Mouse (Mus musculus) midbrain, embryonic 11.5 days (tissue): ENCODE measurements at regions not wholly inside any gene's neighbourhood (a gene's known extent, or its start where the extent isn't known, plus 50 kb on each side); places are given as distances from the start of the nearest gene placed in this dataset.
A peak's percentile ranks its signal among the peaks of the same experiment; 100 is the strongest.

Source experiments
- ATAC-seq: fragments of 200-750 bp; cut with Nextera tagmentation; 2 replicates; pipeline ENCODE4 v1.8.0; 2017; ENCODE audit warnings: moderate TSS enrichment, moderate library complexity; ENCODE audit not compliant: low FRiP score
- DNase-seq: peaks from one replicate; pipeline ENCODE4 v3.0.0; 2015; ENCODE audit warnings: low spot score; ENCODE audit errors: missing footprints
- H3K27ac ChIP-seq: fragments of 300-500 bp; sonication (generic); 2 replicates; pipeline ENCODE4 v1.5.1; 2014; ENCODE audit warnings: low read depth, low read length
- H3K27me3 ChIP-seq: fragments of 300-500 bp; sonication (generic); 2 replicates; pipeline ENCODE4 v1.6.1; 2014; ENCODE audit warnings: mild to moderate bottlenecking, low read length, moderate library complexity, mixed read lengths; ENCODE audit not compliant: control insufficient read depth, insufficient read depth
- H3K36me3 ChIP-seq: fragments of 300-500 bp; sonication (generic); 2 replicates; pipeline ENCODE4 v1.6.1; 2014; ENCODE audit warnings: mild to moderate bottlenecking, low read length, moderate library complexity, mixed read lengths; ENCODE audit not compliant: control insufficient read depth, insufficient read depth
- H3K4me1 ChIP-seq: fragments of 300-500 bp; sonication (generic); 2 replicates; pipeline ENCODE4 v1.6.1; 2014; ENCODE audit warnings: low read length; ENCODE audit not compliant: control insufficient read depth, insufficient read depth
- H3K4me2 ChIP-seq: fragments of 300-500 bp; sonication (generic); 2 replicates; pipeline ENCODE4 v1.6.1; 2014; ENCODE audit warnings: mild to moderate bottlenecking, moderate library complexity
- H3K4me3 ChIP-seq: fragments of 300-500 bp; sonication (generic); 2 replicates; pipeline ENCODE4 v1.5.1; 2014; ENCODE audit warnings: low read depth, low read length
- H3K9ac ChIP-seq: fragments of 300-500 bp; sonication (generic); 2 replicates; pipeline ENCODE4 v1.6.1; 2014; ENCODE audit warnings: low read length
- H3K9me3 ChIP-seq: fragments of 300-500 bp; sonication (generic); 2 replicates; pipeline ENCODE4 v1.6.1; 2016; ENCODE audit warnings: low read length; ENCODE audit not compliant: control insufficient read depth
- WGBS: fragments of 180-500 bp; shearing (Covaris S2); extraction: QIAGEN DNeasy Blood & Tissue Kit; methylation state at CpG from one replicate; pipeline ENCODE4 v1.1.7; 2014; 5-methylcytosine and 5-hydroxymethylcytosine counted together

DNA sequence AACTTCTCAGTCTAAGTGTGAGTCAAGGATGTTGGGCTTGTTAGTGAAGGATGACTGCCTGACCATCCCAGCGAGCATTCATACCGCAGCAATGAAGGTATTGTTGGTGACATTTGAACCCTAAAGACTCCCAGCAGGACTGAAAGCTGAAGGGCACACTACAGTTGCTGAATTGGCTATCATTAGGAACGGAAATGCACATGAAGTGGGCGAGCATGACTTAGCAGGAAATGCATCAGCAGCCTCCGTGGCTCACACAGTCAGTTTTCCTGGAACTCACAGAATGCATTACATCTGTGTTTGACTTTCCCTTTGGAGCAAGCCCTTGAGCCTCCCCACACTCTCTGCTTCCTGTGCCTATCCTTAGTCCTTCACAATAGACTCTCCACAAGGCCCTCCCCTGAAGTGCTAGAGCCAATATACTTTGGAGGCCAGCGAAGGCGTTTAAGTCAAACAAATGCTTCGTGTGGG, 63.9 kb downstream of the Tmco5 start:
- Histone ChIP-seq H3K36me3 (no peaks in the 10 kb centered on the region), H3K27ac (no peak overlapping the region), H3K9ac (no peak overlapping the region), H3K27me3 (no peaks in the 10 kb centered on the region), H3K4me2 (no peak overlapping the region), H3K9me3 (no peaks in the 10 kb centered on the region), H3K4me1 (no peaks in the 10 kb centered on the region), H3K4me3 (no peak overlapping the region)
- 63% methylated on average over 8 of the region's 8 CpGs for WGBS
- no peak for DNase-seq
- no peak for ATAC-seq

DNA sequence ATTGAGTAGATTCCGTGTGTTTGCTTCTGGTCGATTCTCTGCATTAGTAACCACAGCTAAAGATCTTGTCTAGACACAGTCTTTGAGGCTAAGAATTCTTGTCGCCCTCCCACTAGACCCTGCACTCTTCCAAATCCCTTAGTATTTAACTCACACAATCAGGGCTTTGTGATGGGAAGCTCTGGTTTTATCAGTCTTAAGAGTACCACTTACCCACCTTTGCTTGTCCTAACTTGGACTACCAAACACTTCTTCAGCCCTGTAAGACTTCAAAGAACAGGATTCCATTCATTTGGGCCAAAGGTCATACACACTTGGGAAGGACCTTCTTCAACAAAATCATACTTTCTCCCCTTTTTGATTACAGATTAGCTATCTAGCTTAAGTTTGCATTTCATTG, 70.0 kb downstream of the Tmco5 start:
- no peak overlapping the region for H3K4me2 ChIP-seq
- 61% methylated on average over 3 of the region's 3 CpGs for WGBS
- DNase-seq (no peak), ATAC-seq (no peak)
- H3K9me3 ChIP-seq = no peaks in the 10 kb centered on the region
- no peaks in the 10 kb centered on the region for H3K4me1 ChIP-seq
- H3K27me3 ChIP-seq = no peaks in the 10 kb centered on the region
- H3K9ac ChIP-seq = no peak overlapping the region
- no peak overlapping the region for H3K27ac ChIP-seq
- H3K36me3 ChIP-seq = no peaks in the 10 kb centered on the region
- H3K4me3 ChIP-seq = no peak overlapping the region

DNA sequence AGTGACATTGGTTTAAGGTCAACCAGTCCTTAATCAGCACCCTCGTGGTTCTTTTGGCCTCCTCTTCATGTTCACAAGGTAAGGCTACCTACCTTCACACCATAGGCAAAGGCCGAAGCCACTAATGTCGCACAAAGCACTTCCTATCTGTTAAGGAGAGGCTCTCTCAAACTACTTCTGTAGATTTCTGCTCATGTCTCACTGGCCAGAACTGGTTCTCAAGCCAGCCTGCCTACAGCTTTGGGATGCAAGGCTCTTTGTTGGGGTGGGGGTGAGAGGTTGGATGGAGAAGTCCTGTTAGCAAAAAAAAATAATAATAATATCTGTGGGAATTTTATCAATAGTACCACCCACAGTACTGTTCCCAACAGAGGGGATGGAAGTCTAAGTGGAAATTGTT, 71.2 kb downstream of the Tmco5 start:
- 86% methylated on average over 3 of the region's 3 CpGs for WGBS
- Histone ChIP-seq H3K27ac (no peak overlapping the region), H3K4me2 (no peak overlapping the region), H3K4me3 (no peak overlapping the region), H3K4me1 (no peaks in the 10 kb centered on the region), H3K36me3 (no peaks in the 10 kb centered on the region), H3K27me3 (no peaks in the 10 kb centered on the region), H3K9me3 (no peaks in the 10 kb centered on the region), H3K9ac (no peak overlapping the region)
- ATAC-seq (no peak), DNase-seq (no peak)

DNA sequence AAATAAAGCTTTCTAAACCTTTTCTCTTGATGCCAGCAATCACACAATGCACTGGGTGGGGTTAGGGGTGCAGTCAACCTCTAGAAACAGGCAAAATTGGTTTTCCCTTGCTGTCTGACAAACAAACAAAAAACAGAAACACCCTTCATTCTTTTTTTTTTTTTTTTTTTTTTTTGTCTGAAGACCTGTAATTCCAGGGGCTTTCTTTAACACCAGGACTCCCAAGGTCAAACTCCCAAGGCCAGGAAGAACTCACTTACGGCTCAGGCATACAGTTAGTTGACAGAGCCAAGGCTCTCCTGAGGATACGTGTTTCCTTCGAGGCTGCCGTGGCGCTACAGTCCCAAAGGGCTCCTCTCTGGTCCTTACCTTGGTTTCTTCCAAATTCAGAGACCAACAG, 71.7 kb downstream of the Tmco5 start:
- WGBS = 92% methylated on average over 5 of the region's 5 CpGs
- H3K4me3 ChIP-seq = no peak overlapping the region
- no peak overlapping the region for H3K4me2 ChIP-seq
- DNase-seq (no peak), ATAC-seq (no peak)
- H3K4me1 ChIP-seq = no peaks in the 10 kb centered on the region
- H3K9ac ChIP-seq = no peak overlapping the region
- H3K36me3 ChIP-seq = no peaks in the 10 kb centered on the region
- no peaks in the 10 kb centered on the region for H3K27me3 ChIP-seq
- no peak overlapping the region for H3K27ac ChIP-seq
- H3K9me3 ChIP-seq = no peaks in the 10 kb centered on the region

DNA sequence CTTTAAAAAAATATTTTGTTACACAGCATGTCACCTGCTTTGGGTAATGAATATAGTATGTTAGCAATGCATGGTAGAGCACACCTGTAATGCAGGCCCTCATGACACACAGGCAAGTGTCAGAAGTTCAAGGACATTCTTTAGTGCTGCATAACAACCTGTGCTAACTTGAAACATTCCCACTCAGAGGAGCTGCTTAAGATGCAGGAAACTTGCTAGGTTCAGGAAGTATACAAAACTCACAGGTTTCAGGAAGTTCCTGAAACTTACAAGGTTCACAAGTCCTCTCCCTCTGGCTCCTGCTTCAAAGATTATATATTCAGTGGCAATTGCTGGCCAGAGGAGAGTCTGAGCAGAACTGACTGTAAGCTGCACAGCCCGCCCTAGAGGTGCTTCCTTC, 73.0 kb downstream of the Tmco5 start:
- no peaks in the 10 kb centered on the region for H3K4me1 ChIP-seq
- ATAC-seq = no peak

DNA sequence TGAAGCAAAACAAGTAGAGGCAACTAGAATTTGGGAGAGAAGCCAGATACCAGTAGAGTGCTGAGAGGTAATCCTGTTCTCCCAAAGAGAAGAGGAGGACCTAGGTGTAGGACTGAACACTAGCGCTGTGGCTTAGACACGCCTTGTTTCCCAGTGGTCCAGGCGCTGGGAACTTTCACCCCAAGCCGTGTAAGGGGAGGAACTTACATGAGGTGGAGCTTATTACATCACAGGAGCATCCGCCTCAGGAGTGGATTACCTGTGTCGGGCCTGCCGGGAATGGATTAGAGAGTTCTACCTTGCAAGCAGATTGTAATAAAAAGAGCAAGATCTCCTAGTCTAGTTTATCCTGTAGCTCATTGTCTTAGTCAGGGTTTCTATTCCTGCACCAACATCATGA, 75.8 kb downstream of the Tmco5 start:
- no peaks in the 10 kb centered on the region for H3K4me1 ChIP-seq
- no peak for DNase-seq
- H3K9me3 ChIP-seq = no peaks in the 10 kb centered on the region
- H3K4me2 ChIP-seq = no peak overlapping the region
- H3K27me3 ChIP-seq = no peaks in the 10 kb centered on the region
- no peak overlapping the region for H3K9ac ChIP-seq
- no peak overlapping the region for H3K27ac ChIP-seq
- ATAC-seq = no peak
- WGBS = 91% methylated on average over 7 of the region's 7 CpGs
- H3K36me3 ChIP-seq = no peaks in the 10 kb centered on the region
- no peak overlapping the region for H3K4me3 ChIP-seq

More for the DNA sequence above, 73.0 kb downstream of the Tmco5 start:
- Histone ChIP-seq H3K4me3 (no peak overlapping the region), H3K9me3 (no peaks in the 10 kb centered on the region), H3K4me2 (no peak overlapping the region), H3K27me3 (no peaks in the 10 kb centered on the region), H3K27ac (no peak overlapping the region), H3K36me3 (no peaks in the 10 kb centered on the region), H3K9ac (no peak overlapping the region)
- peak; percentile 76 for DNase-seq
- 100% methylated on average over 1 of the region's 1 CpGs for WGBS

DNA sequence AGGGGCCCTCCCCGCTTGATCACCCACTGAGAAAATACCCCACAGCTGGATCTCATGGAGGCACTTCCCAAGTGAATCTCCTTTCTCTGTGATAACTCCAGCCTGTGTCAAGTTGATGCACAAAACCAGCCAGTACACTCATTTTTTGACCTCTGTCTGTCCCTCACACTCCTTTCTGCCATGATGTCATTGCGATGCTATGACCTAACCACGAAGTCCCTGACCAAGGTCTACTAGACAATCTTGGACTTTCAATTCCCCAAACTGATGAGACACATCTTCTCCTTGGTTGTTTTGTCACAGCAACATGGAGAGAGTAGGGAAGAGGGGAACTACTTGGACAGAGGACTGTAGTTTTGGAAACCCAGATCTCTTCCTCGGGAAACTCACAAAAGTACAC, 76.4 kb downstream of the Tmco5 start:
- Histone ChIP-seq H3K27me3 (no peaks in the 10 kb centered on the region), H3K9me3 (no peaks in the 10 kb centered on the region), H3K27ac (no peak overlapping the region), H3K4me1 (no peaks in the 10 kb centered on the region), H3K9ac (no peak overlapping the region), H3K4me3 (no peak overlapping the region), H3K36me3 (no peaks in the 10 kb centered on the region), H3K4me2 (no peak overlapping the region)
- ATAC-seq (no peak), DNase-seq (no peak)
- 94% methylated on average over 4 of the region's 4 CpGs for WGBS

DNA sequence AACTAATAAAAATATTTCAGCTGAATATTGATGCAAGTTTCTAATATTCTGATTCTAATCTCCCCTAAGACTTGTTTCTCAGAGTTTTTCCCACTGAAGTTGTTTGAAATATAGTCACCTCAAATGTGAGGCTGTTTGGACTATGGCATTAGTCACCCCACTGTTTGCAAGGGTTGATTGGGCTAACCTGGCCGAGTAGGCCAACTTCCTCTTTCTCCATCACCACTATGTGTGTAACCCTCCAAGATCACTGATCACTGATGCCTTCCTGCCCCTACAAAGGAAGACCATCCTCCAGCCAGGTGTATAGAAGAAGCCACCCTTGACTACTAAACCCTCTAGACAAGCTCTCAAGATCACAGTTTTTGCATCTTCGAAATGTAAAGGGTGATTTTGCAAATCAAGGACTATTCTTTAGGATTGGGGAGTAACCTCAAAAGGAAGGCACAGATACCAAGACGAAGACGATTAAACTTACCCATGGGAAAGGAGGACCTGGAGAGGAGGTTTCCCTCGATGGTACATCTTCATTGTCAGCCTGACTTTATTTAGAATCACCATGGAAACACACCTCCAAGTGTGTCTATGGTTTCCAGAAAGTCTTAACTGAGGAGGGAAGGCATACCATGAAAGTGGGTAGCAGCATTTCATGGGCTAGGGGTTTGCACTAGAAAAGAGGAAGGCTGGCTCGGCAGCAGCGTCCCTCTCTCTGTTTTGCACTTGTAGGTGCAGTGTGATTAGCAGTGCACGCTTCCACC, 84.8 kb downstream of the Tmco5 start:
- H3K27me3 ChIP-seq = no peaks in the 10 kb centered on the region; the same call in 1 of the 2 replicates
- no peaks in the 10 kb centered on the region for H3K4me1 ChIP-seq
- H3K4me3 ChIP-seq = no peak overlapping the region
- DNase-seq (no peak), ATAC-seq (no peak)
- no peaks in the 10 kb centered on the region for H3K9me3 ChIP-seq
- H3K4me2 ChIP-seq = no peak overlapping the region
- no peak overlapping the region for H3K9ac ChIP-seq
- H3K36me3 ChIP-seq = no peaks in the 10 kb centered on the region
- 80% methylated on average over 8 of the region's 8 CpGs for WGBS
- H3K27ac ChIP-seq = no peak overlapping the region

DNA sequence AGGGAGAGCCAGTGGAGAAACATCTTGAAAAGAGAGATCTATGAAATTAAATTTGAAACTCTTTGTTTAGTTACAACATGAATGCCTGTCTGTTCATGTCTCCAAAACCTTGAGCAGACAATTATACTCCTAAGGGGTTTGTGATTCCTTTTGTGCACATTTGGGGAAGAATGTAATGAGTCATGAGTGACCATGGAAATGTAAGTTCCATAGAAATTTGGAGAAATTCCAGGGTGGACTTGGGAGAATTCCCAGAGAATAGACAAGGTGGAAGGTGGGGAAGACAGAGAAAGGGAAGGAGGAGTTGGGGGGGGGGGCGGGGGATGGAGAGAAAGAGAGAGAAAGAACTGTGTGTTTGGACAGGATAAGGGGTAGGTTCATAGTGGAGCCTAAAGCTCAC, 87.8 kb downstream of the Tmco5 start:
- ATAC-seq (no peak), DNase-seq (no peak)
- Histone ChIP-seq H3K9ac (no peak overlapping the region), H3K27me3 (no peaks in the 10 kb centered on the region; the same call in 1 of the 2 replicates), H3K4me3 (no peak overlapping the region), H3K9me3 (no peaks in the 10 kb centered on the region), H3K4me2 (no peak overlapping the region), H3K27ac (no peak overlapping the region), H3K4me1 (no peaks in the 10 kb centered on the region), H3K36me3 (no peaks in the 10 kb centered on the region)
- WGBS = no CpG with 5 or more reads among the region's 1 CpGs
